Mouse (Mus musculus) heart, adult 2 months (tissue): ENCODE results near the gene Adh7.

ENCODE experiments used
- CTCF ChIP-seq: fragments of 200-600 bp; IDR thresholded peaks from 2 replicates; pipeline ENCODE4 v1.8.1; 2022; ENCODE audit warnings: antibody characterized with exemption, mild to moderate bottlenecking, moderate library complexity
- POLR2A ChIP-seq: fragments of 200-500 bp; IDR thresholded peaks from 2 replicates; pipeline ENCODE4 v1.6.1; 2011; ENCODE audit warnings: mild to moderate bottlenecking, low read depth, low read length, control low read depth; ENCODE audit not compliant: insufficient read depth

- no peak for TF ChIP-seq CTCF
- TF ChIP-seq POLR2A: no peak
Observed at GRCm38 (mm10) chr3:138185290-138185689, 32.3 kb upstream of the Adh7 start.
